Mouse (Mus musculus) stomach, postnatal 0 days (tissue): ENCODE results near the gene Ric8a. TPM values are rescaled to one million over a fixed set of nuclear protein-coding genes. Genes with fewer than 3 reads are reported as not detected.

Experiments used
- ATAC-seq: fragments of 200-750 bp; cut with Nextera tagmentation; 2 replicates; pipeline ENCODE4 v1.8.0; 2017; ENCODE audit not compliant: low FRiP score, low TSS enrichment
- DNase-seq: peaks from one replicate; pipeline ENCODE4 v3.0.0-alpha.2; 2016; ENCODE audit warnings: low spot score
- H3K27ac ChIP-seq: fragments of 300-500 bp; sonication (generic); replicated peaks from 2 replicates; pipeline ENCODE4 v1.5.1; 2014; ENCODE audit warnings: mild to moderate bottlenecking, control low read depth
- H3K27me3 ChIP-seq: fragments of 300-500 bp; sonication (generic); 2 replicates; pipeline ENCODE4 v1.6.1; 2014; ENCODE audit warnings: low read length; ENCODE audit not compliant: control insufficient read depth, insufficient read depth
- H3K36me3 ChIP-seq: fragments of 300-500 bp; sonication (generic); 2 replicates; pipeline ENCODE4 v1.6.1; 2014; ENCODE audit warnings: low read length, mixed read lengths; ENCODE audit not compliant: control insufficient read depth, insufficient read depth
- H3K4me1 ChIP-seq: fragments of 300-500 bp; sonication (generic); replicated peaks from 2 replicates; pipeline ENCODE4 v1.6.1; 2014; ENCODE audit warnings: antibody characterized with exemption; ENCODE audit not compliant: control insufficient read depth, insufficient read depth
- H3K4me2 ChIP-seq: fragments of 300-500 bp; sonication (generic); replicated peaks from 2 replicates; pipeline ENCODE4 v1.6.1; 2014; ENCODE audit warnings: low read depth, mild to moderate bottlenecking, control low read depth, moderate library complexity
- H3K4me3 ChIP-seq: fragments of 300-500 bp; sonication (generic); 2 replicates; pipeline ENCODE4 v1.5.1; 2014; ENCODE audit warnings: low read depth, low read length, control low read depth
- H3K9ac ChIP-seq: fragments of 300-500 bp; sonication (generic); 2 replicates; pipeline ENCODE4 v1.6.1; 2014; ENCODE audit warnings: mild to moderate bottlenecking, low read length, control low read depth, mixed read lengths
- H3K9me3 ChIP-seq: fragments of 300-500 bp; sonication (generic); 2 replicates; pipeline ENCODE4 v1.6.1; 2016; ENCODE audit warnings: low read length; ENCODE audit not compliant: control insufficient read depth
- CTCF ChIP-seq: IDR thresholded peaks from 2 replicates; pipeline ENCODE4 v1.5.1; 2016; ENCODE audit warnings: antibody characterized with exemption, low read depth, mild to moderate bottlenecking, moderate library complexity
- EP300 ChIP-seq: optimal IDR thresholded peaks from 2 replicates; pipeline ENCODE3; 2016; ENCODE audit warnings: antibody characterized with exemption
- WGBS: fragments of 180-500 bp; shearing (Covaris S2); extraction: QIAGEN DNeasy Blood & Tissue Kit; methylation state at CpG from one replicate; pipeline ENCODE4 v1.1.7; 2014; 5-methylcytosine and 5-hydroxymethylcytosine counted together
- polyA plus RNA-seq: library from polyadenylated mRNA; unstranded; fragments of >200 nt; fragmentation: Nextera tagmentation; extraction: Ambion mirVana; gene quantifications from 2 replicates; pipeline ENCODE4 v1.2.1, GENCODE M21; 2015

The Ric8a gene
- polyA plus RNA-seq, 1 experiment from 2014 or later, result 49.1 TPM

GRCm38 (mm10) chr7:140907697-140908096 is 50.9 kb downstream of the Ric8a start:
- no peak for TF ChIP-seq EP300
- TF ChIP-seq CTCF, result peak; percentile 28; the same call in 1 of the 2 replicates
- H3K27me3 ChIP-seq, result no peaks in the 10 kb centered on the region
- no peak overlapping the region for H3K4me3 ChIP-seq
- 74% methylated on average over 7 of the region's 7 CpGs for WGBS
- no peak overlapping the region for H3K27ac ChIP-seq
- no peaks in the 10 kb centered on the region for H3K9me3 ChIP-seq
- ATAC-seq, result no peak
- H3K9ac ChIP-seq, result no peak overlapping the region
- no peak for DNase-seq
- H3K4me2 ChIP-seq, result no peak overlapping the region
- 0 out of 2 replicates have a peak, but pooled peaks cover 3% of the 10 kb centered on the region for H3K4me1 ChIP-seq
- H3K36me3 ChIP-seq, result no peaks in the 10 kb centered on the region

- Histone ChIP-seq H3K27ac (no peak overlapping the region), H3K9ac (peak overlapping the region; percentile 54; the same call in 1 of the 2 replicates), H3K27me3 (no peaks in the 10 kb centered on the region), H3K4me3 (no peak overlapping the region), H3K9me3 (no peaks in the 10 kb centered on the region), H3K4me2 (peak overlapping the region; percentile 70; the same call in 1 of the 2 replicates), H3K4me1 (0 out of 2 replicates have a peak, but pooled peaks cover 6% of the 10 kb centered on the region), H3K36me3 (no peaks in the 10 kb centered on the region)
- TF ChIP-seq CTCF (no peak), EP300 (no peak)
- DNase-seq (no peak), ATAC-seq (no peak)
- 41% methylated on average over 7 of the region's 7 CpGs for WGBS
Observed at GRCm38 (mm10) chr7:140908181-140908580, 51.4 kb downstream of the Ric8a start.

DNA sequence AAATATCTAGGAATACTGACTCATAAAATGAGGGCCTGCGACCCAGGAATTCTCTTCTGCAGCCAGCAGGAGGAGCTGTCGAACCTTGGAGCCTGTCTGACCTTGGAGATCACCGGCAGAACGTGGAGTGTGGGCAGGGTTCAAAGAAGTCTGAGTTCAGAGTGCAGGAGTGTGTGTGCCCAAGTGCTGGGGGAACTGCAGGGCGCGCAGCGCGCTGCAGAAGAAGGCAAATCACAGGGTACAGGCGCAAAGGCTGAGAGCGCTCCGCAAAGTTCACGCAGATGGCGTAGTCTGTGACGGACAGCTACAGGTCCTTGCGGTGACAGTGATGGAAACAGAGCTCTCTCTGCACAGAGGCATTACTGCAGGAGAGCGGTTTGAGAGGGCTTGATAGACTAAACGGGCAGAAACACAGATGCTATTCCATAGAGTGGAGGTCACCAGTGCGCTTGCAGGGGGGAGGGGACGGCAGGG is 51.9 kb downstream of the Ric8a start:
- Histone ChIP-seq H3K4me3 (peak overlapping the region; percentile 36), H3K27me3 (no peaks in the 10 kb centered on the region), H3K27ac (no peak overlapping the region), H3K9me3 (no peaks in the 10 kb centered on the region), H3K4me2 (peak overlapping the region; percentile 70), H3K9ac (peak overlapping the region; percentile 54), H3K36me3 (no peaks in the 10 kb centered on the region), H3K4me1 (0 out of 2 replicates have a peak, but pooled peaks cover 6% of the 10 kb centered on the region)
- TF ChIP-seq EP300 (no peak), CTCF (peak; percentile 93)
- DNase-seq (peak; percentile 83), ATAC-seq (peak; percentile 67)
- 1% methylated on average over 19 of the region's 19 CpGs for WGBS

GRCm38 (mm10) chr7:140912293-140912692 is 55.5 kb downstream of the Ric8a start:
- Histone ChIP-seq H3K4me3 (no peak overlapping the region), H3K4me1 (0 out of 2 replicates have a peak, but pooled peaks cover 6% of the 10 kb centered on the region), H3K27me3 (no peaks in the 10 kb centered on the region), H3K4me2 (no peak overlapping the region), H3K9ac (no peak overlapping the region), H3K27ac (no peak overlapping the region; the same call in 1 of the 2 replicates), H3K36me3 (no peaks in the 10 kb centered on the region), H3K9me3 (no peaks in the 10 kb centered on the region)
- 58% methylated on average over 3 of the region's 3 CpGs for WGBS
- no peak for TF ChIP-seq CTCF
- no peak for TF ChIP-seq EP300
- ATAC-seq (no peak), DNase-seq (no peak)

GRCm38 (mm10) chr7:140912846-140913482 is 56.2 kb downstream of the Ric8a start:
- TF ChIP-seq EP300 (no peak), CTCF (no peak)
- Histone ChIP-seq H3K27ac (peak overlapping the region; percentile 53), H3K36me3 (no peaks in the 10 kb centered on the region), H3K4me1 (0 out of 2 replicates have a peak, but pooled peaks cover 6% of the 10 kb centered on the region), H3K4me3 (no peak overlapping the region), H3K9ac (no peak overlapping the region), H3K9me3 (no peaks in the 10 kb centered on the region), H3K27me3 (no peaks in the 10 kb centered on the region), H3K4me2 (no peak overlapping the region)
- DNase-seq, result no peak
- WGBS, result 42% methylated on average over 5 of the region's 5 CpGs
- ATAC-seq, result peak; percentile 63

Other genes starting within 250 kb of the Ric8a start
- not detected in 2 replicates for gene Olfr61, start 228.0 kb upstream of the Ric8a start, polyA plus RNA-seq
- not detected in 2 replicates for gene Olfr53, start 210.5 kb upstream of the Ric8a start, polyA plus RNA-seq
- gene Olfr539, start 197.0 kb upstream of the Ric8a start, polyA plus RNA-seq, result 0.01 TPM in 1 of 2 replicates, not detected in the other
- not detected in 2 replicates for gene Olfr45, start 175.0 kb upstream of the Ric8a start, polyA plus RNA-seq
- not detected in 2 replicates for gene Olfr541, start 159.7 kb upstream of the Ric8a start, polyA plus RNA-seq
- gene Cyp2e1, start 93.2 kb upstream of the Ric8a start, polyA plus RNA-seq, result 0.52 and 0.85 TPM in 2 replicates
- 0.11 and 0.16 TPM in 2 replicates for gene Syce1, start 69.1 kb upstream of the Ric8a start, polyA plus RNA-seq
- gene Zfp941, start 34.8 kb upstream of the Ric8a start, polyA plus RNA-seq, result 0.59 and 0.65 TPM in 2 replicates
- gene Urah, start 21.9 kb upstream of the Ric8a start, polyA plus RNA-seq, result 21.9 and 22.7 TPM in 2 replicates
- not detected in 2 replicates for gene Scgb1c1, start 11.4 kb upstream of the Ric8a start, polyA plus RNA-seq
- gene Odf3, start 9.2 kb upstream of the Ric8a start, polyA plus RNA-seq, result not detected in 2 replicates
- not detected in 2 replicates for gene Gm45785, start 626 bp upstream of the Ric8a start, polyA plus RNA-seq
- gene Bet1l, start 620 bp downstream of the Ric8a start, polyA plus RNA-seq, result 44.5 and 49.0 TPM in 2 replicates
- 160 and 166 TPM in 2 replicates for gene Psmd13, start 25.0 kb downstream of the Ric8a start, polyA plus RNA-seq
- gene Sirt3, start 25.4 kb downstream of the Ric8a start, polyA plus RNA-seq, result 17.9 and 19.0 TPM in 2 replicates
- gene Cox8b, start 43.5 kb downstream of the Ric8a start, polyA plus RNA-seq, result 1.3 and 2.6 TPM in 2 replicates
- 1.6 and 1.7 TPM in 2 replicates for gene Nlrp6, start 63.9 kb downstream of the Ric8a start, polyA plus RNA-seq
- 10.1 and 12.3 TPM in 2 replicates for gene Pgghg, start 84.4 kb downstream of the Ric8a start, polyA plus RNA-seq
- gene Ifitm5, start 93.3 kb downstream of the Ric8a start, polyA plus RNA-seq, result 0.58 and 0.82 TPM in 2 replicates
- gene Gm45717, start 99.0 kb downstream of the Ric8a start, polyA plus RNA-seq, result 0.32 and 0.71 TPM in 2 replicates
- 932 and 1,048 TPM in 2 replicates for gene Ifitm2, start 99.0 kb downstream of the Ric8a start, polyA plus RNA-seq
- gene Ifitm1, start 110.3 kb downstream of the Ric8a start, polyA plus RNA-seq, result 162 and 173 TPM in 2 replicates
- gene Ifitm3, start 153.8 kb downstream of the Ric8a start, polyA plus RNA-seq, result 350 and 450 TPM in 2 replicates
- gene Ifitm6, start 161.0 kb downstream of the Ric8a start, polyA plus RNA-seq, result 0.40 and 0.63 TPM in 2 replicates
- not detected in 2 replicates for gene Gm17387, start 172.2 kb downstream of the Ric8a start, polyA plus RNA-seq
- gene B4galnt4, start 204.1 kb downstream of the Ric8a start, polyA plus RNA-seq, result 1.2 and 1.5 TPM in 2 replicates
- 97.9 and 105 TPM in 2 replicates for gene Pkp3, start 221.3 kb downstream of the Ric8a start, polyA plus RNA-seq
- 12.6 and 14.0 TPM in 2 replicates for gene Sigirr, start 243.6 kb downstream of the Ric8a start, polyA plus RNA-seq